Mouse (Mus musculus): ENCODE measurements at regions not wholly inside any gene's neighbourhood (a gene's known extent, or its start where the extent isn't known, plus 50 kb on each side); places are given as distances from the start of the nearest gene placed in this dataset.

DNA sequence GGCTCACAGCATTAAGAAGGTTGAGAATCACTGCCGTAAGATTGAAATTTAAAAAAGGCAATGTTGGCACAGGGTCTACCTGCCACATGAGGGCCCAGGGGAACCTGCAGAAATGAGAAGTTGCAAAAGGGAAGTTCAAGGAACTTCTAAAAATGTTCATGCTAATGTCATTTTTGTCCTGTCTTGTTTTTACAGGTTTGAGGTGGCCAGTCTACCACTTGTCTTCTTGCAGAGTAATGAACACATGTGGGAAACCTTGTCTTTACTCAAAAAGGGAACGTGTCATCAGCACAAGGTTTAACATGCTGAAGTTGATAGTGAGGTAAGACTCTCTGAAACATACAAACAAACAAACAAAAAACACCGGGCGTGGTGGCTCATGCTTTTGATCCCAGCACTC is 71.4 kb upstream of the Nanos1 start:
- Histone ChIP-seq H3K4me3 (ENCODE audit: low read depth, low read length) (no peak overlapping the region), H3K36me3 (ENCODE audit: control insufficient read depth, insufficient read depth, low read length) (no peaks in the 10 kb centered on the region), H3K9ac (ENCODE audit: low read length) (no peak overlapping the region), H3K9me3 (ENCODE audit: control insufficient read depth, low read length) (no peaks in the 10 kb centered on the region), H3K27ac (ENCODE audit: low read depth, low read length) (no peak overlapping the region), H3K4me2 (no peak overlapping the region), H3K27me3 (ENCODE audit: control insufficient read depth, insufficient read depth, low read length) (no peaks in the 10 kb centered on the region), H3K4me1 (ENCODE audit: control insufficient read depth, insufficient read depth, low read length) (no peaks in the 10 kb centered on the region)
- 86% methylated on average over 4 of the region's 4 CpGs for WGBS
- DNase-seq (ENCODE audit: low spot score, missing footprints) (no peak), ATAC-seq (ENCODE audit: low FRiP score) (no peak)

DNA sequence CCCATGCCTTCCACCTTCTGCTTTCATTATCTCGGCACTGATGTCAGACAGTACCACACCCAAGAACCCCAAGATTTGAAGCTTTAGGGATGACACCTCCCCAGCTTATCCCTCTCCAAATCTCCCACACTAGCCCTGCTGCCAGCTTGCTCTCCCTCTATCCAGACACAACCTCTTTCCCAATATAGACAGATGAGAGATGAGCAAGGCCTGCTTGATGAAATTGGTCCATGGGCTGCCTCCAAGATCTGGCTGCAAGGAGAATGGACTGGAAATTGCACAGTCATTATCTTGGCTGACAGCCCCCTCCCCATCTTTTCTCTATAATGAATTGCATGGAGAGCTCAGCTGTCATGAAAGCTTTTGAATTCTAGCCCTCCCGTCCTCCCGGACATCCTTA is 73.5 kb upstream of the Nanos1 start:
- Histone ChIP-seq H3K9me3 (ENCODE audit: control insufficient read depth, low read length) (no peaks in the 10 kb centered on the region), H3K9ac (ENCODE audit: low read length) (no peak overlapping the region), H3K4me2 (no peak overlapping the region), H3K36me3 (ENCODE audit: control insufficient read depth, insufficient read depth, low read length) (no peaks in the 10 kb centered on the region), H3K27me3 (ENCODE audit: control insufficient read depth, insufficient read depth, low read length) (no peaks in the 10 kb centered on the region), H3K27ac (ENCODE audit: low read depth, low read length) (no peak overlapping the region), H3K4me1 (ENCODE audit: control insufficient read depth, insufficient read depth, low read length) (no peaks in the 10 kb centered on the region), H3K4me3 (ENCODE audit: low read depth, low read length) (no peak overlapping the region)
- 84% methylated on average over 3 of the region's 3 CpGs for WGBS
- no peak for DNase-seq (ENCODE audit: low spot score, missing footprints)
- no peak for ATAC-seq (ENCODE audit: low FRiP score)

DNA sequence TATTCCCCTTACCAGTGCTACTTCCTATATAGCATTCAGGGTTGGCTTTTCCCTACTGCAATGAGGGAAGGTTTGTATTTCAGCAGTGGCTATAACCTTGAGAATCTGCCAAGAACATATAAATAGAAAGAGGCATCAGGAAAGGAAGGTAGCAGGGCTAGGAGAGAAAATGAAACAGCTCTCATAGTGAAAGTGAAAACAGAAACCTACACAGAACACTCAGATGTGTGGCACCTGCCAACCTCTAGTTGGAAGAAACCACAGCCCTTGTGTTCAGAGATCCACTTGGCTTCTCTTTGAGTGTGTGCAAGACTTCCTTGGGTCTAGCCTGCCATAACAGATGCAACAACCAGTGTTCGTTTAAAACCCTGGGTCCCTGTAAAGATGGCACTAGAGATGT is 74.3 kb upstream of the Nanos1 start:
- Histone ChIP-seq H3K4me1 (ENCODE audit: control insufficient read depth, insufficient read depth, low read length) (no peaks in the 10 kb centered on the region), H3K4me3 (ENCODE audit: low read depth, low read length) (no peak overlapping the region), H3K9me3 (ENCODE audit: control insufficient read depth, low read length) (no peaks in the 10 kb centered on the region), H3K27me3 (ENCODE audit: control insufficient read depth, insufficient read depth, low read length) (no peaks in the 10 kb centered on the region), H3K27ac (ENCODE audit: low read depth, low read length) (no peak overlapping the region), H3K36me3 (ENCODE audit: control insufficient read depth, insufficient read depth, low read length) (no peaks in the 10 kb centered on the region), H3K9ac (ENCODE audit: low read length) (no peak overlapping the region), H3K4me2 (no peak overlapping the region)
- ATAC-seq (ENCODE audit: low FRiP score) (no peak), DNase-seq (ENCODE audit: low spot score, missing footprints) (no peak)
- 68% methylated on average over 1 of the region's 1 CpGs for WGBS

- H3K9me3 ChIP-seq (ENCODE audit: control insufficient read depth, low read length): no peaks in the 10 kb centered on the region
- no peaks in the 10 kb centered on the region for H3K36me3 ChIP-seq (ENCODE audit: control insufficient read depth, insufficient read depth, low read length)
- no peak overlapping the region for H3K4me2 ChIP-seq
- no peak for DNase-seq (ENCODE audit: low spot score, missing footprints)
- WGBS: 89% methylated on average over 2 of the region's 2 CpGs
- H3K4me1 ChIP-seq (ENCODE audit: control insufficient read depth, insufficient read depth, low read length): no peaks in the 10 kb centered on the region
- H3K27ac ChIP-seq (ENCODE audit: low read depth, low read length): no peak overlapping the region
- no peak overlapping the region for H3K4me3 ChIP-seq (ENCODE audit: low read depth, low read length)
- no peaks in the 10 kb centered on the region for H3K27me3 ChIP-seq (ENCODE audit: control insufficient read depth, insufficient read depth, low read length)
- no peak for ATAC-seq (ENCODE audit: low FRiP score)
- H3K9ac ChIP-seq (ENCODE audit: low read length): no peak overlapping the region
Measured at GRCm38 (mm10) chr19:60678236-60678635, 77.6 kb upstream of the Nanos1 start.

- DNase-seq (ENCODE audit: low spot score, missing footprints) (peak; percentile 82), ATAC-seq (ENCODE audit: low FRiP score) (no peak)
- Histone ChIP-seq H3K4me3 (ENCODE audit: low read depth, low read length) (no peak overlapping the region), H3K9ac (ENCODE audit: low read length) (no peak overlapping the region), H3K27me3 (ENCODE audit: control insufficient read depth, insufficient read depth, low read length) (no peaks in the 10 kb centered on the region), H3K27ac (ENCODE audit: low read depth, low read length) (no peak overlapping the region), H3K36me3 (ENCODE audit: control insufficient read depth, insufficient read depth, low read length) (no peaks in the 10 kb centered on the region), H3K9me3 (ENCODE audit: control insufficient read depth, low read length) (no peaks in the 10 kb centered on the region), H3K4me1 (ENCODE audit: control insufficient read depth, insufficient read depth, low read length) (no peaks in the 10 kb centered on the region), H3K4me2 (no peak overlapping the region)
- 39% methylated on average over 5 of the region's 5 CpGs for WGBS
Measured at GRCm38 (mm10) chr19:60674953-60675472, 80.8 kb upstream of the Nanos1 start.

DNA sequence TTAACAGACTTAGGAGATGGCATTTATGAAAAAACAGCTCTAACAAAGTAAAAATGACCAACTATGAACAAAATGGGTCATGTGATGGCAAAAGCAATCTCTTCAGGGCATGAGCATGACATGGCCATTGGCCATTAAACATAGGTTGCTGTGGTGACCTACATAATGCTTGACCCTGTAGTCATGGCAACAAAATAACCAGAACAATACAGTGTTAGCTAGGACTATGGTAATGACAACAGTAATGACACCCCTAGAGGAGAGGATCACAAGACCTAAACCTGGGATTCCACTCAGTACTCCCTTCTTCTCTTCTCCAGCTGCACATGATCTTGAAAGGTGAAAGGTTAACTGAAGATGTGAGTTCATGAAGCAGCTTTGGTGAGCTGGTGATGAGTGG is 85.0 kb upstream of the Nanos1 start:
- DNase-seq (ENCODE audit: low spot score, missing footprints) (no peak), ATAC-seq (ENCODE audit: low FRiP score) (no peak)
- Histone ChIP-seq H3K27ac (ENCODE audit: low read depth, low read length) (no peak overlapping the region), H3K4me3 (ENCODE audit: low read depth, low read length) (no peak overlapping the region), H3K27me3 (ENCODE audit: control insufficient read depth, insufficient read depth, low read length) (no peaks in the 10 kb centered on the region), H3K4me2 (no peak overlapping the region), H3K9ac (ENCODE audit: low read length) (no peak overlapping the region), H3K36me3 (ENCODE audit: control insufficient read depth, insufficient read depth, low read length) (no peaks in the 10 kb centered on the region), H3K4me1 (ENCODE audit: control insufficient read depth, insufficient read depth, low read length) (no peaks in the 10 kb centered on the region), H3K9me3 (ENCODE audit: control insufficient read depth, low read length) (no peaks in the 10 kb centered on the region)

- Histone ChIP-seq H3K27ac (ENCODE audit: low read depth, low read length) (no peak overlapping the region), H3K4me1 (ENCODE audit: control insufficient read depth, insufficient read depth, low read length) (no peaks in the 10 kb centered on the region), H3K27me3 (ENCODE audit: control insufficient read depth, insufficient read depth, low read length) (no peaks in the 10 kb centered on the region), H3K9ac (ENCODE audit: low read length) (no peak overlapping the region), H3K36me3 (ENCODE audit: control insufficient read depth, insufficient read depth, low read length) (no peaks in the 10 kb centered on the region), H3K4me2 (no peak overlapping the region), H3K9me3 (ENCODE audit: control insufficient read depth, low read length) (no peaks in the 10 kb centered on the region), H3K4me3 (ENCODE audit: low read depth, low read length) (no peak overlapping the region)
- no peak for DNase-seq (ENCODE audit: low spot score, missing footprints)
- ATAC-seq (ENCODE audit: low FRiP score): no peak
- 89% methylated on average over 7 of the region's 7 CpGs for WGBS
Measured at GRCm38 (mm10) chr19:60665842-60666241, 85.0 kb upstream of the Cacul1 start.

DNA sequence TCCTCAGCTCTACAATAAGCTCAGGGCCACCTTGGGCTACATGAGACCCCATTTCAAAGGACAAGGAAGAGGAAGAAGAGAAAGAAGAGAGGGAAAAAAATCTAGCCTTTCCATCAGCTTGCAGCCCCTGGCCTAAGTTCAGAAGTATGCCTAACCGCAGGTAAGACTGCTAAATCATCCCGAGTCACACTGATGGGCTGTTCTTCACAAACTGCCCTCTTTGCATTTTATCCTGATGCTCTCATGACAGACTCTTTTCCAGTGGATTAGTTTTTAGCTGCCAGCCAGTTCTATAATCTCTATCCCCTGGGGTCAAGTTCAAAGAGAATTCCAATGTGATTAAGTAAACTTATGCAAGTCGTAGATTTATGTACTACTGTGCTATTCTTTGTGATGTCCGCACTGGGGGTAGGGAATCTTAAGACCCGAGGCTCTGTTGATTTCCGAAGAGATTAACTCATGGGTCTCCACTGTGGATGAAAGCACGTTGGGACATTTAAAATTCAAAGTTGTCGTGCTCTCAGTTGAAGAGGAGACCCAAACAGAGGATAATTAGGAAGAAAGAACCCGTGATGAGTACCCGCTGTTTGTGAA is 70.4 kb upstream of the Cacul1 start:
- ATAC-seq (ENCODE audit: low FRiP score) (peak; percentile 76), DNase-seq (ENCODE audit: low spot score, missing footprints) (peak; percentile 85)
- no peak overlapping the region for H3K4me3 ChIP-seq (ENCODE audit: low read depth, low read length)
- no peaks in the 10 kb centered on the region for H3K9me3 ChIP-seq (ENCODE audit: control insufficient read depth, low read length)
- H3K4me1 ChIP-seq (ENCODE audit: control insufficient read depth, insufficient read depth, low read length): no peaks in the 10 kb centered on the region
- 14% methylated on average over 10 of the region's 10 CpGs for WGBS
- H3K27ac ChIP-seq (ENCODE audit: low read depth, low read length): no peak overlapping the region
- no peak overlapping the region for H3K4me2 ChIP-seq
- no peaks in the 10 kb centered on the region for H3K27me3 ChIP-seq (ENCODE audit: control insufficient read depth, insufficient read depth, low read length)
- H3K9ac ChIP-seq (ENCODE audit: low read length): no peak overlapping the region
- no peaks in the 10 kb centered on the region for H3K36me3 ChIP-seq (ENCODE audit: control insufficient read depth, insufficient read depth, low read length)

DNA sequence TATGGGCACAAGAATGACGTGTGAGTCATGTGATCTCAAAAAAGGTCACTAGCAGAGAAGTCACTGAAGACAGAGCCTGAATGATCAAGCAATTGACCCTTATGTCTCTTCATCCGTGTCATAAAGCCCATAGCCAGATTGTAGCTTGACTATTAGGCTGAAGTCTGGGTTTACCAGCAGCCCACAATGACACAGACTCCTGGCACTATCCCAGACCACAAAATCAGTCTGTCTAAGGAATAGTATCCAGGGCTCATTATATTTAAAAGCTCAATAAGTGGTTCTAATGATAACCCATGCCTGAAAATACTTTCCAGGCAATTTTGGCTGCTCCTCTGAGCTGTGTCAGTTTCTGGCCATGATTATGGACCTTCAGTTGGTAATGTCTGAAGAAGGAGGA is 59.2 kb upstream of the Cacul1 start:
- ATAC-seq (ENCODE audit: low FRiP score): no peak
- no peak overlapping the region for H3K9ac ChIP-seq (ENCODE audit: low read length)
- H3K4me3 ChIP-seq (ENCODE audit: low read depth, low read length): no peak overlapping the region
- H3K4me1 ChIP-seq (ENCODE audit: control insufficient read depth, insufficient read depth, low read length): no peaks in the 10 kb centered on the region
- H3K27me3 ChIP-seq (ENCODE audit: control insufficient read depth, insufficient read depth, low read length): no peaks in the 10 kb centered on the region
- H3K27ac ChIP-seq (ENCODE audit: low read depth, low read length): no peak overlapping the region
- H3K4me2 ChIP-seq: no peak overlapping the region
- 68% methylated on average over 2 of the region's 2 CpGs for WGBS
- DNase-seq (ENCODE audit: low spot score, missing footprints): no peak
- H3K9me3 ChIP-seq (ENCODE audit: control insufficient read depth, low read length): no peaks in the 10 kb centered on the region
- no peaks in the 10 kb centered on the region for H3K36me3 ChIP-seq (ENCODE audit: control insufficient read depth, insufficient read depth, low read length)
